Mouse (Mus musculus): ENCODE measurements around the gene Kcnc1. TPM values are rescaled to one million over a fixed set of nuclear protein-coding genes. Genes with fewer than 3 reads are reported as not detected.

Kcnc1 gene
- total RNA-seq, 2 experiments from 2014 or later: 0.63 to 1.7 TPM

GRCm38 (mm10) chr7:46394933-46395332 lies 1.4 kb upstream of the Kcnc1 start:
- DNase-seq: no peak

DNA sequence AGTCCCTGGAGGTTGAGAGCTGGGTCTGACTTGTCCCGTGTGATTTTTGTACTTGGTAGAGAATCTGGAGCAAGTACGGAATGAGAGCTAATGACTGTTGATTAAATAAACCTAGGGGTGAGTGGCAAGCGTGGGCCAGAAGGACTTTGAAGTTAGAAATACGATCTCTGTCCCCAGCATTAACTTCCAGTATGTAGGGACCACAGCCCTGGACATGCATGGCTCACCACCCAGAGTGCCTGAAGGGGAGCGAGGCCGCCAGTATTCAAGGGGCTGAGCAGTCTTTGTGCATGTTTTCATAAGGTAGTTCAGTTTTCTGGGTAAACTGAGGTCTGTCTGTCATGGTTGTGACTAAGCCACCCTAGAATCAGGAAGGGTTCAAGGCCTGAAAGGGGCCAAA lies 726 bp upstream of the Kcnc1 start:
- no peak for DNase-seq

DNA sequence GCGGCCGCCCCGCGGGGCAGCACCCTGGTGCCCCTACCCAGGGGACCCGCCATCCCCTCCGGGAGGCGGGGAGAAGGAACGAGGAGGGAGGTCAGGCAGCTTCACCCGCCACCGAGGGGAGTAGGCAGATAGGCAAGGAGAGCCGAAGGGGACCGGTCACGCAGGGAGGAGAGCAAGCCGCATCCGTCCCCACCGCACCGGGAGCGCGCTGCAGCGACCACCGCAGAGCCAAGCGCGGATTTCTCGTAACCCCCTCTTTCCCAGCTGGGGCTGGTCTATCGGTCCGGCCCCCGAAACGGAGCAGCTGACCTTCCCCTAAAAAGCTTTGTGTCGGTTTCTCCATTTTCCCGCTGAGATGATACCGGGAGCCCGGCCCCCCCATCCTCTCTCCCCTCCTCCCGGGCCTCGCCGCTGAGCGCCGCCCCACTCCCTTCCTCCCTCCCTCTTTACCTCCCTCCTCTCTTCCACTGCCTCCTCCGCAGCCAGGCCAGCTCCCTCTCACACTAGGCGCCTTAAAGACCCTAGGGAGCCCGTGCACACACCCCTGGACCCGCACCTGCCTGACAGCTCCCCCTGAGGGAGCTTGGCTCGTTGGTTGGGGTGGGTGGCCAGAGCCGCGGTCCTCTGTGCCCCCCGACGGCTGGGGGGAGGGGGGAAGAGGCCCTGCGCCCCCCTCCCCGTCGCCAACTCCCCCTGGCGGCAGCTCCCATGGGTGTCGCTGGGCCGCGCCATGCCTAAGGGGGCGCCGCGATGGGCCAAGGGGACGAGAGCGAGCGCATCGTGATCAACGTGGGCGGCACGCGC lies 833 bp downstream of the Kcnc1 start:
- DNase-seq: no peak

GRCm38 (mm10) chr7:46397732-46398333 lies 1.5 kb downstream of the Kcnc1 start:
- DNase-seq: no peak

GRCm38 (mm10) chr7:46398612-46399011 lies 2.3 kb downstream of the Kcnc1 start:
- DNase-seq: no peak

DNA sequence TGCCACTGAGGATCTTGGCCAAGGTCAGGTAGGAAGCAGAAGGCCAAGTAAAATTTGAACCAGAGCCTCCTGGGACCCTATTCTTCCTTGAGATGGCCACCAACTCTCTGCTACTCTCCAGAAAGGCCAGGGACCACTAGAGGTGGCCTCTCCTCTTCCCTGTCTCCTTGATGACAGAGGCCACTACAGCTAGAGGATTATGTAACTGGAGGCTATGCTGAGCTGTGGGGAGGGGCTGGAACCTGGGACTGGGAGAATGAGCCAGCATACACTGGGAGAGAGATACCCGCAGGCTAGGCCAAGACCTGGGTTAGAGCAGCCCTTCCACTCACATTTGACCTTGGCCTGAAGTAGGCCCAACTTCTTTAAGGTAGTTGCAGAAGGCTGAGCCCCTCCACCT lies 3.4 kb downstream of the Kcnc1 start:
- no peak for DNase-seq

- no peak for DNase-seq
These were observed 4.0 kb downstream of the Kcnc1 start for GRCm38 (mm10) chr7:46400346-46400745.

- DNase-seq: no peak
These were observed 5.3 kb downstream of the Kcnc1 start for GRCm38 (mm10) chr7:46401371-46402180.

GRCm38 (mm10) chr7:46403616-46404485 lies 7.6 kb downstream of the Kcnc1 start:
- no peak for DNase-seq

GRCm38 (mm10) chr7:46404756-46405155 lies 8.5 kb downstream of the Kcnc1 start:
- no peak for DNase-seq

GRCm38 (mm10) chr7:46408606-46409005 lies 12.3 kb downstream of the Kcnc1 start:
- DNase-seq: no peak

- no peak for DNase-seq
These were observed 13.0 kb downstream of the Kcnc1 start for GRCm38 (mm10) chr7:46409204-46409789.

DNA sequence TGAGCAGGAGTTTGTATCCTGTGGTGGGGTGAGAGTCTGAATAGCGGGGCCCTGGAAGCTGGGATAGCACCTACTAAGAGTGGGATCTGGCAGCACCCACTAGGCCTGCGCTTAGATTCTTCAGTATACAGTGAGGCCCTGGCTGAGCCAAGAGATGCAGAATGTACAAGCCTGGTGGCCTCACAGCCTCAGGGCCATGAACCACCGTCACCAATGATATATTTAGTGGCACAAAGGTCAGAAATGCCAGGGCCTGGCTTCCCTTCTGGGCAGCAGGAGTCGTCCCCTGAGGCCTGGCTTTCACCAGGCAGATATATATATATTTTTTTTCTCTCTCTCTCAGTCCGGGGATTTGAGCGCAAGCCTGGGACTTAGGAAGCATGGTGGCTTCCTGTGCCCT lies 14.4 kb downstream of the Kcnc1 start:
- no peak for DNase-seq

DNA sequence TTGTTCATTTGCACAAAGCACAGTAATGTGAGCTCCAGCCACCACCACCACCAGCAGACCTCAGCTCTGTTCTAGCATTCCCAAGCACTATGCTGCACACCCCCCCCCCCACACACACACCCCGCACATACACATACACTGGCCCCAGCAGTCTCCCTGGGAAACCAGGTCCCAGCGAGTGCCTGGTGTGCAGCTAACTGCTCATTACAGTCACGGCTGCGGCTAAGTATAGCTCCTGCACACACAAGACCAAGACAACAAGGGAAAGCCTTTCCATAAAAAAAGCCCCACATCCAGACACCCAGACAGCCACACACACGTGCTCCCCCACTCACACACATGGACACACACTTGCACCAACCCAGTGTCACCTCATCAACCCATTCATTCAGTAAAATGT lies 16.5 kb downstream of the Kcnc1 start:
- DNase-seq: no peak

- no peak for DNase-seq
These were observed 17.8 kb downstream of the Kcnc1 start for GRCm38 (mm10) chr7:46413959-46414725.

- no peak for DNase-seq
These were observed 19.6 kb downstream of the Kcnc1 start for GRCm38 (mm10) chr7:46415818-46416425.

GRCm38 (mm10) chr7:46417467-46417866 lies 21.2 kb downstream of the Kcnc1 start:
- DNase-seq: no peak

- DNase-seq: no peak
These were observed 21.9 kb downstream of the Kcnc1 start for GRCm38 (mm10) chr7:46418102-46418622.

- DNase-seq: no peak
These were observed 25.2 kb downstream of the Kcnc1 start for GRCm38 (mm10) chr7:46421535-46421934.

All from adrenal gland, postnatal 10 days (tissue).